Mouse (Mus musculus) ES-Bruce4 (cell line): ENCODE results near the gene Klhl25. TPM values are rescaled to one million over a fixed set of nuclear protein-coding genes. Genes with fewer than 3 reads are reported as not detected.

ENCODE experiments used
- H3K27ac ChIP-seq: 2 replicates; pipeline ENCODE4 v1.5.1; 2012; ENCODE audit warnings: low read length, inconsistent platforms; ENCODE audit not compliant: insufficient read depth
- H3K27me3 ChIP-seq: 2 replicates; pipeline ENCODE4 v1.6.1; 2012; ENCODE audit warnings: mild to moderate bottlenecking, low read length, inconsistent platforms; ENCODE audit not compliant: control insufficient read depth, poor library complexity, insufficient read depth, severe bottlenecking
- H3K36me3 ChIP-seq: 2 replicates; pipeline ENCODE4 v1.6.1; 2012; ENCODE audit warnings: inconsistent platforms, mild to moderate bottlenecking, low read length, moderate library complexity; ENCODE audit not compliant: control insufficient read depth, poor library complexity, insufficient read depth, severe bottlenecking
- H3K4me1 ChIP-seq: one replicate; pipeline ENCODE4 v1.8.1; 2011; ENCODE audit warnings: low read length; ENCODE audit not compliant: control insufficient read depth, insufficient read depth
- H3K4me3 ChIP-seq: 2 replicates; pipeline ENCODE4 v1.5.1; 2011; ENCODE audit warnings: low read depth, mild to moderate bottlenecking, low read length
- H3K9ac ChIP-seq: 2 replicates; pipeline ENCODE4 v1.6.1; 2012; ENCODE audit warnings: low read depth, mild to moderate bottlenecking, inconsistent platforms; ENCODE audit not compliant: poor library complexity, severe bottlenecking
- H3K9me3 ChIP-seq: replicated peaks from 2 replicates; pipeline ENCODE4 v1.6.1; 2012; ENCODE audit warnings: mild to moderate bottlenecking, low read length, inconsistent platforms; ENCODE audit not compliant: control insufficient read depth, poor library complexity, insufficient read depth, severe bottlenecking
- CTCF ChIP-seq: IDR thresholded peaks from one replicate; pipeline ENCODE4 v1.8.1; 2011; ENCODE audit warnings: low read depth, low read length
- EP300 ChIP-seq: IDR thresholded peaks from 2 replicates; pipeline ENCODE4 v1.6.1; 2011; ENCODE audit warnings: low read depth, low read length; ENCODE audit not compliant: insufficient read depth
- POLR2A ChIP-seq: IDR thresholded peaks from one replicate; pipeline ENCODE4 v1.8.1; 2011; ENCODE audit warnings: low read length; ENCODE audit not compliant: insufficient read depth
- polyA plus RNA-seq: library from polyadenylated mRNA; stranded (reverse); fragments of >200 nt; gene quantifications from 2 replicates; pipeline ENCODE4 v1.2.4, GENCODE M21; 2011; ENCODE audit warnings: low read depth; ENCODE audit not compliant: missing spikeins, insufficient read depth, insufficient read length

Klhl25 gene
- polyA plus RNA-seq, 1 experiment: 10.9 TPM

GRCm38 (mm10) chr7:75851290-75851689 is 3.2 kb downstream of the Klhl25 start:
- no peak overlapping the region for H3K9ac ChIP-seq
- no peaks in the 10 kb centered on the region for H3K9me3 ChIP-seq
- H3K27me3 ChIP-seq: no peaks in the 10 kb centered on the region
- H3K36me3 ChIP-seq: no peaks in the 10 kb centered on the region
- no peak overlapping the region for H3K27ac ChIP-seq
- H3K4me1 ChIP-seq: peaks cover 2% of the 10 kb centered on the region
- no peak overlapping the region for H3K4me3 ChIP-seq
- TF ChIP-seq CTCF (no peak), EP300 (no peak), POLR2A (no peak)

GRCm38 (mm10) chr7:75852363-75852762 is 4.3 kb downstream of the Klhl25 start:
- TF ChIP-seq POLR2A (no peak), CTCF (no peak)
- H3K36me3 ChIP-seq: no peaks in the 10 kb centered on the region
- no peak overlapping the region for H3K9ac ChIP-seq
- H3K4me3 ChIP-seq: no peak overlapping the region
- no peaks in the 10 kb centered on the region for H3K9me3 ChIP-seq
- no peak overlapping the region for H3K27ac ChIP-seq
- peaks cover 2% of the 10 kb centered on the region for H3K4me1 ChIP-seq
- H3K27me3 ChIP-seq: no peaks in the 10 kb centered on the region

DNA sequence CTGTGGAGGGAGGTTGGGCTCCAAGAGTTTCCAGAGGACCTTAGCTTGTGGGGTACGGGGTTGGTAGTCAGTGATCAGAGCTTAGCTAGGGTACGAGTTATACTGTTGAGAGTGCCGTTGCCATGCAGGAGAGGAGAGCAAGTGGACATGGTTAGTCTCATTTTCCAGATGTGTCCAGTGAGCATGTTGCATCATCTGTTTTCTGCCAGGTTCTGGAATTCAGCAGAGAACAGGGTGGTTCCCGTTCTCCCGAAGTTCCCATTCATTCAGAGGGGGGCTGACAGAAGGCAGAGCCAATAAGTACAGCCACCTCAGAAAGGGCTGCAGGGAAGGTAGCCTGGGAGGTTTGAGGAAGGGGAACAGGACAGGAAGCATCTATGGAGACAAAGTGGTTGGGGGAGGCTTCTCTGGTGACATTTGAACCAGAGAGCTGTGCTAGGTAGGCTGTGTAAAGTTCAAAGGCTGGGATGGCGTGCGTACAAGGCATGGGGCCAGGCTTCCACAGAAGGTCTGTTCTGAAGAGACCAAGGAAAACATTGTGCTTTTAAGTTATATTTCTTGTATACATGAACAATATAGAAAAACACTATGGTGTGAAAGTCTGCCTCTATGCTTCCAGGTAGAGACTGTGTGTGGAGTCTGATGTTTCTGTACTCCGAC is 5.2 kb downstream of the Klhl25 start:
- Histone ChIP-seq H3K4me1 (peaks cover 2% of the 10 kb centered on the region), H3K9ac (no peak overlapping the region), H3K9me3 (no peaks in the 10 kb centered on the region), H3K36me3 (no peaks in the 10 kb centered on the region), H3K27me3 (no peaks in the 10 kb centered on the region), H3K4me3 (no peak overlapping the region), H3K27ac (no peak overlapping the region)
- TF ChIP-seq EP300 (no peak), CTCF (no peak), POLR2A (no peak)

- Histone ChIP-seq H3K27me3 (no peaks in the 10 kb centered on the region), H3K27ac (no peak overlapping the region), H3K4me3 (no peak overlapping the region), H3K4me1 (peaks cover under 1% of the 10 kb centered on the region), H3K36me3 (no peaks in the 10 kb centered on the region), H3K9me3 (no peaks in the 10 kb centered on the region), H3K9ac (no peak overlapping the region)
- TF ChIP-seq CTCF (no peak), EP300 (no peak), POLR2A (no peak)
Observed at GRCm38 (mm10) chr7:75854231-75854925, 6.3 kb downstream of the Klhl25 start.

- no peaks in the 10 kb centered on the region for H3K9me3 ChIP-seq
- no peaks in the 10 kb centered on the region for H3K36me3 ChIP-seq
- no peaks in the 10 kb centered on the region for H3K4me1 ChIP-seq
- no peak overlapping the region for H3K9ac ChIP-seq
- no peak for TF ChIP-seq EP300
- TF ChIP-seq POLR2A: no peak
- no peak for TF ChIP-seq CTCF
- no peaks in the 10 kb centered on the region for H3K27me3 ChIP-seq
- H3K27ac ChIP-seq: no peak overlapping the region
- no peak overlapping the region for H3K4me3 ChIP-seq
Observed at GRCm38 (mm10) chr7:75855028-75855427, 6.9 kb downstream of the Klhl25 start.

DNA sequence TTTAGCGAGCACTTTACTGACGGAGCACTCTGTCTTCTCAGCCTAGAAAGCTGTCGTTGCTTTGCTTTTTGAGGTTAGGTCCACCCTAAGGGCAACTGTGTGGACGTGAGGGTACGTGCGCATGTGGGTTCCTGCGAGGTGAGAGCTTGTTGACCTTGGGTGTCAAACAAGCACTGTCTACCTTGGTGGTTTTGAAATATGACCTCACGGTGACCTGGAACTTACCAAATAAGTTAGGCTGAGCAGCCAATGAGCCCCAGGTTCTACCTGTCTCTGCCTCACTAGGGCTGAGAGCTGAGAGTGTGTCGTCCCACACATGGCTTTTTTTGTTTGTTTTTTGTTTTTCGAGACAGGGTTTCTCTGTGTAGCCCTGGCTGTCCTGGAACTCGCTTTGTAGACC is 8.1 kb downstream of the Klhl25 start:
- no peaks in the 10 kb centered on the region for H3K27me3 ChIP-seq
- H3K9me3 ChIP-seq: no peaks in the 10 kb centered on the region
- no peaks in the 10 kb centered on the region for H3K4me1 ChIP-seq
- no peak overlapping the region for H3K4me3 ChIP-seq
- H3K9ac ChIP-seq: no peak overlapping the region
- TF ChIP-seq CTCF (no peak), POLR2A (no peak), EP300 (no peak)
- no peaks in the 10 kb centered on the region for H3K36me3 ChIP-seq
- H3K27ac ChIP-seq: no peak overlapping the region
